Mouse (Mus musculus) 3134 (cell line): Measurements from ENCODE around the gene Gli2.

Source experiments
- DNase-seq: peaks from one replicate; pipeline ENCODE4 v3.0.0-alpha.2; 2011; ENCODE audit warnings: low spot score; ENCODE audit not compliant: insufficient read length; ENCODE audit errors: extremely low read depth

Gli2 gene

DNA sequence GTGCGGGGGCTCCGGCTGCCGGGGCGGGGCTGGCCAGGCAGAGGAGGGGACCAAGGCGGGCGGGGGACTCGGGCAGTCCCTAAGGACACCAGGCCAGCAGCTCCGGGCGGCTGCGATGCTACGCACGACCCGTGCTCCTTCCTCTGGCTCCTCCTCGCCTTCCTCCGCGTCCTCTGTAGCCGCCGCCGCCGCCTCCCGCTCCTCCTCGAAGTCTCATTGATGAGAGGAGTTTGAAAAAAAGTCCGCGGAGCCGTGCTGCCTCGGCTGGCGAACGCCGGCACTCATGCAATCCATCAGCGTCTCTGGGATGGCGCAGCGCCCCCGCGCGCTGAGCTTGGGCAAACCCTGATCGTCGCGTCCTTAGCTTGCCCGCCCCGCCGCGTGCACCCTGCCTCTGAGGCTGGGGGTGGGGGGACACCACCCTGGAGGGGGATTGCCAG lies at the start of gene Gli2:
Gene Gli2 (minus strand): TSS at position 218 of the 440 bp plus-strand sequence.
- DNase-seq, result no peak

DNA sequence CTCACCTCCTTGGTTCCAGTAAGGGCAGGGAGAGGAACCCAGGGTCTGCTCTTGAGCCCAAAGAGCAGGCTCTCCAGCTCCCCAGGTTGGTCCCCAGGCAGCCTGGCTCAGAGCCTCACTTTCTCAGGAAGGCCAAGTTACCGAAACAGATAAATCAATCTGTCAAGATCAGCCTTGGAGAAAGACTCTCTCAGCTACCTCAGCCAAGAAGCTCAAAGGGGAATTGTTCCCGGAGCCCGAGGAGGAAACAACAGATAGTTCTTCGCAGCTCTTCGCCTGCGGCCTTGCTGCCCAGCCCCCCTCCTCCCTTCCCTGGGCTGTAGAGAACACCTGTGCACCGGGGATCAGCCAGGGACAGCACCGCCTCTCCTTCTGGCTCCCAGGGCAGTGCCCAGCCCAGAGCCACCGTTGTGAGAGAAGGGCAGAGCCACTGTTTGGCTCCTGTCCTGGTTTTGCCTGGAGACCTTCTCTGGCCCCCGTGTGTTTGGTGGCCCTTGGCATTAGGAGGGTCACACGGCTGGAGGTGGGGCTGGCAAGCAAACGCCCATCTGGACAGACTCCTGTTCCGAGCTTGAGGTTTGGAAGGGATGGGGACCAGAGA lies 44.6 kb upstream of the Gli2 start:
- DNase-seq, result no peak

DNA sequence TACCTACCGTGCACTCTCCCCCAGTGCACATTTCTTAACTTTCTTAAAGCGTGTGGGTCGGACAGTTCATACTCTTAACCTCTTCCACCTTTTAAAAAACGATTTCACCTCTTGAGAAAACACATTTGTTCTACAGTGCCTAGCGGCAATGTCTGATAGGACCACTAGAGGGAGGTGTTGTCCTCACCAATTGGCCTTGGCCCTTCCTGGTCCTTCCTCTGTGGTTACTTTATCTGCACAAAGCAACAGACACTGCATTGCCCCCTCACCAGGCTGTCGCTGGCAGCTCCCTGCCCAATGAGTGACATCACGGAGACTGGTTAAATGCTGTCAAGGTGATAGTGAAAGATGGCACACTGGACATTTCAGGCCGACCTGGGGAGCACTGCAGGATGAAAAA lies 40.3 kb upstream of the Gli2 start:
- peak; percentile 40 for DNase-seq

DNA sequence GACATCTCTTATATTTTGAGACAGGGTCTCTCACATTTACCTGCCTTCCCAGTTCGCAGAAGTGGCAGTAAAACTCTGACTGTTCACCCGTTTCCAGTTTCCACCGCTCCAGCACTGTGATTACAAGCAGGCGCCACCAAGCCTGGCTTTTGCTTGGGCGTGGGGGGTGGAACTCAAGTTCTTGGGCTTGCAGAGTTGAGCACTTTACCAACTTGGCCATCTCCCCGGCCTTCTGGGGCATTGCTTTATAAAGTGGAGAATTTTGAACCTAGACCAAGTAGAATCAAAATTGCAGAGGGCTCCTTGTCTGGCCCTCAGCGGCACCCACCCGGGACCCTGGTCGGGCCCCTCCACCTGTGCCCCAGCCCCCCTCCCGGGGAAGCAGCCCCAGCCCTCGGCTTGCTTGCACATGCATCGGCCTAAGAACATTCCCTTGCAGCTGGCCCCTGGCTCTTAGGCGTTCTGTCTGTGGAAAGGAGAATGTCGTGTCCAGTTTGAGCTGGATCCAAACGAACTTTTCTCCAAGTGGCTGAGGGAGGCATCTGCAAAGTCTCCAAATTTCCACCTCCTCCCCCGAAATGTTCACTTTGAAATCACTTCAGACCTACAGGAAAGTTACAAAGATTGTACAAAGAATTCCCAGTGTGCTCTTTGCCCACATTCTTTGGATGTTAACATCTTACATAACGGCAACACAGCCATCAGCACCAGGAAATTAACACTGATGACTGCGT lies 36.6 kb upstream of the Gli2 start:
- DNase-seq, result no peak

DNA sequence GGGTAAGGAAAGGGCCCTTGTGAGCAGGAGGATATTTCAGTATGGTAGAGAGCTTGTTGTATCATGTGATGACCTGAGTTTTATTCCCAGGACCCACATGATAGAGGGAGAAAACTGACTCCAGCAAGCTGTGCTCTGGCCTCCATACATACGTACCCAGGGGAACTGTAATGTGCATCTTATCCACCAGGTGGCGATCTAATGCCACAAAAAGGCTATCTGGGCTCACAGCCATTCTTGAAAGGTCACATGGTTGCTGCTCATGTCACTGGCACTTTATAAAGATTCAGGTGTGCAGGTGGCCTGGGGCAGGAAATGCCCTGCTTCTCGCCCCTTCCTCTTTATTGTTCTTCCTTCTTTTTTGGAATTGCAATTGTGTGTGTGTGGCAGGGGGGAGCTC lies 34.1 kb upstream of the Gli2 start:
- peak; percentile 36 for DNase-seq

DNA sequence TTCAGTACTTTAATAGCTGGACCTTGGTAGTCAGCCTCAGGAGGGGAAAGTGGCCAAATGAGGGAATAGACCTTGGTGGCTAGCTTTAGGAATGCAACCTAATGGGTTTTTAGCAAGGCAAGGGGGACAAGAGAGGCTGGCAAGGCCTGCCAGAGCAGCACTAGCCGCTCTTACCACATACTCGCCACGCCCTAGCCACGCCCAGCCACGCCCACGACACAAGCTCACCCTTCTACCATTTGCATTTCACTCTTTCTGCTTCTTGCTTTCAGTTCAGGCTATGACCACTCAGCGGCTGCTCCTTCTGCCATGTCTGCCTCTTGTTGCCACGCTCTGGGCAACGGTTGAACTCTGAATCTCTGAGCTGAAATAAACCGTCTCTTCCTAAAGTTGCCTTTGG lies 32.4 kb upstream of the Gli2 start:
- DNase-seq, result peak; percentile 45

DNA sequence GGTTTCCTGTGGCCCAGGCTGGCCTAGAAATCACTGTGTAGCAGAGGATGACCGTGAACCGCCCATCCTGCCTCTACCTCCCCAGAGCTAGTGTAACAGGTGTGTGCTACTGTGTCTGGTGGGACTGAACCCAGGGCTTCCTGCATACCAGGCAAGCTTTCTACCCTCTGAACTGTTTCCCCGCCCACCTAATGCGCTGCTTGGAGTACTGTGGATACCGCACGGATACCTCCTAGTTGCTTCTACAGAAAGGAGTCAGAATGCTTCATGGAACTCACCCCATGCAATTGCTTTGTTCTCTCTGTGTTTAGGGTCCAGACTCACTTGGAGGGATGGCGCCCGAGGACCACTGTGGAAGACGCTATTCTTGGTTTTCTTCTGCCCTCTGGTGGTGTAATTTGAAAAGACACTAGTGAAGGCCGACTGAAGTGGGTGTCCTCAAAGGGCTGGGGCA lies 30.1 kb upstream of the Gli2 start:
- no peak for DNase-seq

DNA sequence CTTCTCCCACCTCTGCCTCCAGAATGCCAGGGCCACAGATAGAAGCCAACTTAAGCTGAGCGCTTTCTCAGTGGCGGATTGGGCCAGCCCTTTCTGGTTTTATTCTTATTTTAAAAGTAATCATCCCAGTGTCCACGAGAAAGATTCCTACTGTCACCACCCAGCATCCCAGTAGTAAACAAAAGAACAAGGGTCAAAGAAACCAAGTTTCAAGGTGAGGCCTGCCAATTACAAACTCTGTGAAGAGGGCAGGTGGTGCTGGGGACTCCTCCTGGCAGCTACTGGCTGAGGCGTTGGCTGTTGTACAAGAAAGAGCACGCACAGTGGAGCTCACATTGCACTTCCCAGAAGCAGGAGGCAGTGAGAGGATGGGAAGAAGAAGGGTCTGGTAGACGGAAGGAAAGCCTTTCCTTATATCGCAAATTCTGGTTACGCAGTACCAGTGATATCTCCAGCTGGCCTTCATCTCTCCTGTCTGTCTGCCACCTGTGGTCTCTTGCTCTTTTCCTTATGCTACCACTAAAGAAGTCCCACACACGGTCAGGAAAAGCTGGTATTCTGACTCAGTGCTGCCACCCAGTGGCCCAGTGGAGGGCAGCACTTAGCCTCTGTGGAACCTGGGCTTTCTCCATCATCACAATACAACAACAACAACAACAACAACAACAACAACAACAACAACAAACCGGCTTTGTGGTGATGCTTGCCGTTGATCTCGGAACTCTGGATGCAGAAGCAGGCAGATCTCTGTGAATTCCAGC lies 29.0 kb upstream of the Gli2 start:
- no peak for DNase-seq

DNA sequence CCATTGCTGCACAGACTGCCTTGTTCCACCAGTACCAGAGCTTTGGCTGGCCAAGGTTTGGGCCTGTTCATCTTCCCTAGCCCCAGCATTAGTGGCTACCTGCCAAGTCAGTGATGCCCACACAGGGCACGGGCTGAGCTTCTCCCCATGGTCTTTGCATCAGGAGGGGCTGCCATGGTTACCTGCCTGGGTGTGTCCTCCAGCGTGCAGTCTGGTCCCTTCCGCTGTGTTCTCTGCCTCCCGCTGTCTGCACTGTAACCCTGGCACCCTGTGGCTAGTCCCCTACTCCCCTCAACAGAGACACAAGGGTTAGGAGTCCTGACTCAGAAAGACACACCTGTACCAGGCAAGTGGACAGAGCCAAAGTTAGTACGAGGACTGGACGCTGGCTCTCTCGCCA lies 24.5 kb upstream of the Gli2 start:
- no peak for DNase-seq

DNA sequence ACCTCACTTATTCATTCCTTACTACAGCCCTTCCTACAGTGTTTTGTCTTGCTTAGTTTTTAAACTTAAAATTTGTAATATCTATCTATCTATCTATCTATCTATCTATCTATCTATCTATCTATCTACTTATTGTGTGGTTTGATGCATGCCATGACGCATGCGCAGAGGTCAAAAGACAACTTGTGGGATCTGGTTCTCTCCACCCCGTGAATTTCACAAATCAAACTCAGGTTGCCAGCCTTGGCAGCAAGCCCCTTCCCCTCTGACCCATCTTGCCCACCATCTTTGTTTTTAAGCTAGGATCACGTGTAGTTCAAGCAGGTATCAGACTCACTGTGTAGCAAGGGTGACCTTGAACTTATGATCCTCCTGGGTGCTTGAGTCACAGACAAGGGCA lies 22.9 kb upstream of the Gli2 start:
- DNase-seq, result no peak

DNA sequence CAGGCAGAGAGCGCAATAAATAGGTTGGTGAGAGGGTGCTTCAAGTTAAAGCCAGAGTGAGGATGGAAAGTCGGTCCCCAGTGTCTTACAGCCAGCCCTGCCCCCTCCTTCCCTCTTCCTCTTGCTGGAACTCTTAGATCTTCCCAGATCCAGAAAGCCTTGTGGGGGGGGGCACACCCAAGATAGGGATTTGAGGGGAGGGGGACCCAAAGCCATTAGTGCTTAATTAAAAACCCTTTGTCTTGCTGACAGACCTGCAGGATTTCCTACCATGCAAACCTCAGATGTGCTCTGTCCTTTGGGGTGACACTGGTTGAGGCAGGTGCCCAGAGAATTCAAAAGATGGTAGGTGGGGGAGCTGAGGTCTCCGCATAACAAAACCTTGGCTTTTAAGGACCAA lies 22.5 kb upstream of the Gli2 start:
- no peak for DNase-seq

DNA sequence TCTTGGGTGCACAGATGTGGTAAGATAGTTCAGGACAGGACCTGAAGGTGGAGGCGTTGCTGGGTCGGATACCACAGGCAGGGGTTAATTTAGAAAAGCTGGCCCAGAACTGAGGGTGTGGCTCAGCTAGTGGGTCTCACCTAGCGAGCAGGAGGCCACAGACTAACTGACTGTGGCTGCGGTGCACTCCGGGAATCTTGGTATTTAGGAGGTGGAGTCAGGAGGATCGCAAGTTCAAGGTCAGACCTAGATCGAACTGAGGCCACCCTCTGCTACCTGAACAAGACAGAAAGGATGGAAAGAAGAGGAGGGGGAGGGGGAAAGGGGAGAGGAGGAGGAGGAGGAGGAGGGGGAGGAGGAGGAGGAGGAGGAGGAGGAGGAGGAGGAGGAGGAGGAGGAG lies 22.1 kb upstream of the Gli2 start:
- no peak for DNase-seq

DNA sequence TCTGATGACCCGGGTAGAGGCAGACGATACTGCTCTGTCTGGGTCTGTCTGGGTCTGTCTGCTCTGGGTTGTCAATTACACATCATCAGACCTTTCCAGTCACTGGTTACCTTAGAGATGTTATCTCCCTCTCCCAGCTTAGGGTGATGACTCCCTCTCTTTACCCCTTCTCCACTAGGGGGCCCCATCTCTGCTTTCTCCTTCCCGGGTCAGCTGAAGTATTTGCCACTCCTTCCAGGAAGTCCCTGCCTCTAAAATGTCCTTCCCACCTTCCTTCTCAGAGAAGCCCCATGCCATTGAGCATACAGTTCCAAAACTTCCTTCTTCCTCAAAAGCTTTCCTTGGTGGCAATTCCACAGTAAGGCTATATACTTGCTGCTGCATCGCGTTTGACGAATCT lies 21.5 kb upstream of the Gli2 start:
- DNase-seq, result no peak

DNA sequence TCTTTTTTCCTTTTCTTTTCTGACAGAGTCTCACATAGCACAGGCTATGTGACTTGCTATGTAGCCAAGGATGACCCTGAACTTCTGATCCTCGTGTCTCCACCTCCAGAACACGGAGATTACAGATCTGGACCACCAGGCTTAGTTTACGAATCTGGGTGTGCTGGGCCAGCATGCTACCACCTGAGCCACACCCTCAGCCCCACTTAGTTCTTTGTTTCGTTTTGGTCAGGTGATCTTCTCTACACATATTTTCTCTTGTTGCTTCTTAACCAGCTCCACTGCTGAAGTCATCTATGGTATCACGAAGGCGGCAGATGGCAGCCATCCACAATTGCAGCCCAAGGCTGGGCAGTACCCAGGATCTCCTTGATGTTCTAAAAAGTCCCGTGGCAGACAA lies 20.5 kb upstream of the Gli2 start:
- no peak for DNase-seq

DNA sequence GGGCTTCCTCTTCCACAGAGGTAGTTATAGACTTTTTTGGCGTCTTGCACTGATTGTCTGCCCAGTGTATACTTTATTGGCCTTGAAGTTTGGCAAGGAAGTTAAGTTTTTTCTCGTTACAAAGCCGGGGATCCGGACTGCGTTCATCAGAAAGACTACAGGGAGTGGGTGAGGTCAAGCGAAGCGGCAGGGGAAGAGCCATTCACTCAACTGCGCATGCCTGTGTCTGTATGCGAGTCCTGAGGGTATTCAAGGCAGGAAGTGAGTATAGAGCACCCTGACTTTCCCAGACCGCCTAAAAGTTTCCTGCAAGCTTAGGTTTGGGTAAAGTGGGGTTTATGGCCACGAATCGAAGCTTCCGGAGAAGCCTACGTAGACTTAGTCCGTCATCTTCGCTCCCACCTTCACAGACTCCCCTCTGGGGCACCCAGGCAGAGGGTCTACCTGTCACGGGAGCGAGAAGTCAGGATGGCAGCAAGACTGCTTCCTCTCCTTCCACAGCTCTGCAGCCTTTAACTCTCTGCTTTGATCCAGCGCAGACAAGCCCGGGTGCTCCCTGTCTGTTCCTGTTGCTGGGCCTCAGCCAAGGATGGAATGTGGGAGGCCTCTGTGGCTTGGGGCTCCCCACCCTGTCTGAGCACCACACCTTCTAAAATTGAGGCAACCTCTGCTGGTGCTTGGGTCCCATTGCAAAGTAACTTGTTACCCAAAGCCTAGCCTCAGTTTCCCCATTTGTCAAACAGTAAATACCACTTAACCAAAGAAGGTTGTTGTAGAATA lies 11.7 kb upstream of the Gli2 start:
- no peak for DNase-seq

DNA sequence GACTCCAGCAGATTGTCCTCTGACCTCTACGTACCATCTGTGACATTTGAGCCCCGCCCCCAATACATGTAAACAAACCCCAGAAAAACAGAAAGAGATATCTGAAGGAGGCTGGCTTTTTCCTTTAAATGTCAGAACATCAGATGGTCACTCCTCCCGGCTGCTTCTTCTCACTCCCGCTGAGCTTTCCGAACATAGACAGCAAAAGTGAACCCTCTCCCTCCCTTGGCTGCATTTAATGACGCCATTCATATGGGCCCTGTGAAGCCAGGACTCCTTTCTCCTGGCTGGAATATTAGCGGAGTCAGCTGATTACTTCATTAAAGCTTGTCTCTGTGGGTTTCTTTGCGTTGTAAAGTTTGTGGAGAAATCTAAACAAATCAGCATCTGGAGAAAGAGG lies 3.1 kb upstream of the Gli2 start:
- DNase-seq, result no peak

DNA sequence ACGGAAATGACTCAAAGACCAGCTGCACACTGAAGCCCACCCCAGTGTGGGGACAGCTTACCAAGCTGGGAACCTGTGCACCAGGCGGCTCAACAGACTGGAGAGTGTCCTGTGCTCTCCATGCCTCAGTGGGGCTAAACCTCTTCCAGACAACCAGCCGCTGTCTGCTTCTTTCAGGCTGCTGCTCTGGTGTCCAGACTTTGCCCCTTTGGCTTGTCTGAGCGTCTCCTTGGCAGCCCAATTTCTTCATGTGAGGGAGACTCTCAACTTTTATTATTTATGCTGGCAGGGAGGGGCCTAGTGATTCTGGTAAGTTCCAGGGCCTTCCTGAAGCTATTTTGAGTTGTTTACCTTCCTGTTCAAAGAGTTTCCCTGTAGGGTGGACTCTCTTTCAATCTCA lies 2.4 kb upstream of the Gli2 start:
- no peak for DNase-seq

DNA sequence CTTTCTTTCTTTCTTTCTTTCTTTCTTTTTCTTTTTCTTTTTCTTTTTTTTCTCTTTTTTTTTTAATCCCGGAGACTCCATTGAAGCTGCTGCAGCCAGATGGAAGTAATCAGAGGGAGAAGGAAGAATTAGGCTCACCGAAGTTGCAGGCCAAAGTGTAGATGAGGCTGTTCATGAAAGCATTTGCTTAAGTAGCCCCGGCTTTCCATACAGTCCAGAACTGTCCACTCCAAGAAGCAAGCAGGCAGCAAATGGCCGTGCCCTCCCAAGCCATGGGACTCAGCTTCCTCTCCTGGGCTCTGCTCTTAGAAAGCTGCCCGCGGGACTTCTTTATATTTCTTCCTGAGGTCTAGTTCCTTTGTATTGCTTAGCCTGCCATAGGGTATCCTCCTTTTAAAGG lies 1.0 kb upstream of the Gli2 start:
- no peak for DNase-seq

DNA sequence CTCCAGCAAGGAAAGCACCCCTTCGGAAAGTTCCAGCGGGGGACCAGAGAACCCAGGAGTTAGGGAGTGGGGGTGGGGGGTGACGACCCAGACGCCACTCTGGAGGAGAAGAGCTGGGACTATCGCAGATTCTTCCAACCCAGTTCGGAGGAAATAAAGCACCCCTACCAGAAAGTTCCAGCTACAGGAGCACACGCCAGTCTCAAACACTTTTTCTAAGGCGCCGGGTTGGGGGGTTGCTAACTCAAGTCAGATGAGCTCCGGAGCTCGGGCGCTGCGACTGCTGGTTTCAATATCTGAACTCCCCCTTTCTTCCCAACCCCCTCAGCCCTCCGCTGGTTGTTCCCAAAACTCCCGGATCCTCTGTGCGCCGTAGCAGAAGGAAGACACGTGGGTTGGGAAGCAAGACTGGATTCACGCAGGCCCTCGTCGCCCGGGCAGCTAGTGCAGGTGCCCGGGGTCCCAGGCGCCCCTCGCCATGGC lies 494 bp upstream of the Gli2 start:
- DNase-seq, result no peak

DNA sequence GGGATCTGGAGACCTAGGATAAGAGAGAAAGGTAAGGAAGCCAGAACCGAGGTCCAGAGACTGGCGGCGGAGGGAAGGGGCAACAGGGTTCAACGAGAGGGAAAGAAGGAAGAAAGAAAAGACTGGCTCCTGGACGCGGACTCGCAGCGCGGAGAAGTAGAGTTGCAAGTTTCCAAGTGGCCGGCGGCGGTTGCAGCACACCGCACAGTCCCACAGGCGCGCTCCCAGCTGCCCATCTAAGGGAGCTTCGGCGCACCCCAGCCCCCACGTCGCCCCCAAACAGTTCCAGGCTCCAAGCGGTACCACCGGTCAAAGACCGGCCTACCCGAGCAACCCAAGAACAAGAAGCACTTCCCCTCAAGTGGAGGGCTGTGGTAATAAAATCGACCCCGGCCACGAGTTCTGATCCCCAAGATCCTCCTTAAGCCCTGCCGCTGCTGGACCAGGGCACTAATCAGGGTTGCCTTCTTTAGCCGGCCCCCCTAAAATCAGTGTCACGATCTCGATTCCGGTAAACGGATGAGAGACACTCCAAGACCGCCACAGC lies 715 bp downstream of the Gli2 start:
- no peak for DNase-seq
